Mouse (Mus musculus) CH12.LX (cell line): ENCODE results near the gene Tmem128. TPM values are rescaled to one million over a fixed set of nuclear protein-coding genes. Genes with fewer than 3 reads are reported as not detected.
A peak's percentile ranks its signal among the peaks of the same experiment; 100 is the strongest.

ENCODE experiments used
- DNase-seq: peaks from one replicate; pipeline ENCODE4 v3.0.0-alpha.2; 2013; ENCODE audit errors: extremely low read depth
- H3K27ac ChIP-seq: 2 replicates; pipeline ENCODE4 v1.5.1; 2012; ENCODE audit warnings: low read depth, mild to moderate bottlenecking, control low read depth, moderate library complexity; ENCODE audit not compliant: insufficient read depth
- H3K27me3 ChIP-seq: replicated peaks from 2 replicates; pipeline ENCODE3; 2012; ENCODE audit warnings: inconsistent platforms
- H3K36me3 ChIP-seq, 2 experiments: replicated peaks in 1 of 2; 2 replicates each; pipeline versions ENCODE3 to v1.6.1; 2012; ENCODE audit warnings: inconsistent platforms in 1 of 2, low read length in 1 of 2, mild to moderate bottlenecking in 1 of 2, mixed read lengths in 1 of 2, moderate library complexity in 1 of 2; ENCODE audit not compliant: control insufficient read depth in 1 of 2, insufficient read depth in 1 of 2
- H3K4me1 ChIP-seq, 2 experiments: 2 replicates each; pipeline ENCODE4 v1.6.1; 2012; ENCODE audit warnings: inconsistent platforms in 1 of 2, moderate library complexity in 1 of 2; ENCODE audit not compliant: insufficient read depth in 2 of 2, control insufficient read depth in 1 of 2
- H3K4me2 ChIP-seq: 2 replicates; pipeline ENCODE4 v1.6.1; 2012; ENCODE audit warnings: low read depth, mild to moderate bottlenecking, control low read depth; ENCODE audit not compliant: poor library complexity, insufficient read depth, severe bottlenecking
- H3K4me3 ChIP-seq, 3 experiments: fragments of 150-350 bp in 1 of 3; sonication (generic) in 1 of 3; replicated peaks in 1 of 3; 2 replicates each; pipeline versions ENCODE3 to v1.5.1; 2011 to 2012; ENCODE audit warnings: low read depth in 2 of 3, low read length in 2 of 3, mild to moderate bottlenecking in 2 of 3, moderate library complexity in 2 of 3, control low read depth in 1 of 3, improper control_type of control experiment in 1 of 3, inconsistent platforms in 1 of 3, mixed read lengths in 1 of 3; ENCODE audit not compliant: poor library complexity in 1 of 3
- H3K79me2 ChIP-seq: replicated peaks from 2 replicates; pipeline ENCODE4 v1.6.1; 2012; ENCODE audit warnings: mild to moderate bottlenecking, moderate library complexity; ENCODE audit not compliant: control insufficient read depth, poor library complexity, insufficient read depth, severe bottlenecking; ENCODE audit errors: extremely low read depth
- H3K9ac ChIP-seq: 2 replicates; pipeline ENCODE4 v1.6.1; 2012; ENCODE audit warnings: low read depth, mild to moderate bottlenecking, control low read depth, moderate library complexity; ENCODE audit not compliant: insufficient read depth
- H3K9me3 ChIP-seq: replicated peaks from 2 replicates; pipeline ENCODE3; 2012; ENCODE audit warnings: low read length, inconsistent platforms, mixed read lengths
- CHD1 ChIP-seq: IDR thresholded peaks from 2 replicates; pipeline ENCODE4 v1.6.1; 2012; ENCODE audit warnings: low read depth, low read length, improper control_type of control experiment, inconsistent platforms
- CTCF ChIP-seq, 2 experiments: IDR thresholded peaks in 1 of 2; conservative IDR thresholded peaks in 1 of 2; 2 replicates each; pipeline ENCODE4 v1.5.1; 2011 to 2012; ENCODE audit warnings: low read depth in 2 of 2, low read length in 2 of 2, improper control_type of control experiment in 1 of 2, inconsistent platforms in 1 of 2, mild to moderate bottlenecking in 1 of 2, moderate library complexity in 1 of 2
- E2F4 ChIP-seq: IDR thresholded peaks from 2 replicates; pipeline ENCODE4 v1.6.1; 2011; ENCODE audit warnings: low read depth, low read length, improper control_type of control experiment; ENCODE audit not compliant: insufficient replicate concordance
- ELF1 ChIP-seq: IDR thresholded peaks from 2 replicates; pipeline ENCODE4 v1.6.1; 2014; ENCODE audit warnings: low read depth, mild to moderate bottlenecking, inconsistent platforms, low read length, improper control_type of control experiment
- EP300 ChIP-seq: IDR thresholded peaks from 2 replicates; pipeline ENCODE4 v1.6.1; 2011; ENCODE audit warnings: low read length, improper control_type of control experiment
- GABPA ChIP-seq: IDR thresholded peaks from 2 replicates; pipeline ENCODE4 v1.6.1; 2012; ENCODE audit warnings: low read depth, low read length, improper control_type of control experiment, inconsistent platforms; ENCODE audit not compliant: insufficient replicate concordance
- HCFC1 ChIP-seq: IDR thresholded peaks from 2 replicates; pipeline ENCODE4 v1.6.1; 2012; ENCODE audit warnings: low read depth, mild to moderate bottlenecking, inconsistent platforms, low read length, improper control_type of control experiment
- IRF4 ChIP-seq: IDR thresholded peaks from 2 replicates; pipeline ENCODE4 v1.6.1; 2014; ENCODE audit warnings: low read depth, mild to moderate bottlenecking, inconsistent platforms, low read length, improper control_type of control experiment
- JUN ChIP-seq: IDR thresholded peaks from 2 replicates; pipeline ENCODE4 v1.6.1; 2011; ENCODE audit warnings: low read depth, mild to moderate bottlenecking, low read length, improper control_type of control experiment, moderate library complexity; ENCODE audit not compliant: insufficient read depth
- JUND ChIP-seq: conservative IDR thresholded peaks from 2 replicates; pipeline ENCODE4 v1.6.1; 2011; ENCODE audit warnings: low read depth, low read length, improper control_type of control experiment
- KAT2A ChIP-seq: IDR thresholded peaks from 2 replicates; pipeline ENCODE4 v1.6.1; 2012; ENCODE audit warnings: low read length, improper control_type of control experiment, inconsistent platforms; ENCODE audit not compliant: insufficient replicate concordance
- MAFK ChIP-seq: IDR thresholded peaks from 2 replicates; pipeline ENCODE4 v1.6.1; 2011; ENCODE audit warnings: low read length, improper control_type of control experiment; ENCODE audit not compliant: insufficient replicate concordance
- MAX ChIP-seq: IDR thresholded peaks from 2 replicates; pipeline ENCODE4 v1.6.1; 2011; ENCODE audit warnings: low read length, improper control_type of control experiment
- MAZ ChIP-seq: IDR thresholded peaks from 2 replicates; pipeline ENCODE4 v1.6.1; 2012; ENCODE audit warnings: low read depth, mild to moderate bottlenecking, inconsistent platforms, low read length, improper control_type of control experiment, moderate library complexity
- MEF2A ChIP-seq: IDR thresholded peaks from 2 replicates; pipeline ENCODE4 v1.6.1; 2014; ENCODE audit warnings: low read depth, mild to moderate bottlenecking, inconsistent platforms, low read length, improper control_type of control experiment, borderline replicate concordance
- MXI1 ChIP-seq: IDR thresholded peaks from 2 replicates; pipeline ENCODE4 v1.6.1; 2011; ENCODE audit warnings: mild to moderate bottlenecking, low read depth, low read length, improper control_type of control experiment
- MYC ChIP-seq: IDR thresholded peaks from 2 replicates; pipeline ENCODE4 v1.6.1; 2011; ENCODE audit warnings: low read depth, mild to moderate bottlenecking, improper control_type of control experiment, low read length
- NELFE ChIP-seq: IDR thresholded peaks from 2 replicates; pipeline ENCODE4 v1.6.1; 2011; ENCODE audit warnings: low read depth, low read length, improper control_type of control experiment
- NRF1 ChIP-seq: IDR thresholded peaks from 2 replicates; pipeline ENCODE4 v1.6.1; 2014; ENCODE audit warnings: low read depth, mild to moderate bottlenecking, inconsistent platforms, low read length, improper control_type of control experiment, moderate library complexity
- POLR2A ChIP-seq: IDR thresholded peaks from 2 replicates; pipeline ENCODE4 v1.6.1; 2011; ENCODE audit warnings: low read depth, mild to moderate bottlenecking, improper control_type of control experiment, low read length
- POLR2AphosphoS2 ChIP-seq: IDR thresholded peaks from 2 replicates; pipeline ENCODE4 v1.6.1; 2011; ENCODE audit warnings: low read depth, low read length, improper control_type of control experiment
- RAD21 ChIP-seq: IDR thresholded peaks from 2 replicates; pipeline ENCODE4 v1.6.1; 2011; ENCODE audit warnings: low read depth, mild to moderate bottlenecking, low read length, improper control_type of control experiment, moderate library complexity
- RCOR1 ChIP-seq: conservative IDR thresholded peaks from 2 replicates; pipeline ENCODE4 v1.6.1; 2012; ENCODE audit warnings: low read depth, mild to moderate bottlenecking, inconsistent platforms, low read length, improper control_type of control experiment
- SIN3A ChIP-seq: IDR thresholded peaks from 2 replicates; pipeline ENCODE4 v1.6.1; 2012; ENCODE audit warnings: low read length, improper control_type of control experiment, inconsistent platforms
- TCF12 ChIP-seq: IDR thresholded peaks from 2 replicates; pipeline ENCODE4 v1.6.1; 2014; ENCODE audit warnings: low read depth, mild to moderate bottlenecking, inconsistent platforms, low read length, improper control_type of control experiment
- UBTF ChIP-seq: IDR thresholded peaks from 2 replicates; pipeline ENCODE4 v1.6.1; 2012; ENCODE audit warnings: low read depth, mild to moderate bottlenecking, inconsistent platforms, low read length, improper control_type of control experiment, moderate library complexity
- USF1 ChIP-seq: IDR thresholded peaks from 2 replicates; pipeline ENCODE4 v1.6.1; 2014; ENCODE audit warnings: low read depth, mild to moderate bottlenecking, inconsistent platforms, low read length, improper control_type of control experiment
- USF2 ChIP-seq: conservative IDR thresholded peaks from 2 replicates; pipeline ENCODE4 v1.6.1; 2011; ENCODE audit warnings: low read depth, low read length, improper control_type of control experiment
- ZKSCAN1 ChIP-seq: IDR thresholded peaks from 2 replicates; pipeline ENCODE4 v1.6.1; 2012; ENCODE audit warnings: low read depth, inconsistent platforms, low read length, improper control_type of control experiment, borderline replicate concordance
- ZMIZ1 ChIP-seq: IDR thresholded peaks from 2 replicates; pipeline ENCODE4 v1.6.1; 2012; ENCODE audit warnings: low read depth, mild to moderate bottlenecking, inconsistent platforms, low read length, improper control_type of control experiment
- ZNF384 ChIP-seq: IDR thresholded peaks from 2 replicates; pipeline ENCODE4 v1.6.1; 2012; ENCODE audit warnings: low read depth, low read length, improper control_type of control experiment, inconsistent platforms
- dilution Hi-C: fragments of 300-500 bp; cut with MboI; formaldehyde crosslinking; loops from 2 replicates; pipeline ENCODE4 v1.14.3; 2020; ENCODE audit warnings: low sequenced_read_pairs; ENCODE audit not compliant: extremely low pct_unique_long_range_greater_than_20kb, extremely low pct_ligation_motif_present
- in situ Hi-C: fragments of 300-500 bp; cut with MboI; formaldehyde crosslinking; loops from 3 replicates; pipeline ENCODE4 v1.14.3; 2019; ENCODE audit warnings: low sequenced_read_pairs, low pct_ligation_motif_present, low pct_unique_long_range_greater_than_20kb, mixed read lengths
- polyA plus RNA-seq: library from polyadenylated mRNA; unstranded; fragments of >175 nt; gene quantifications from 2 replicates; pipeline ENCODE4 v1.2.1, GENCODE M21; 2012; ENCODE audit warnings: low read depth; ENCODE audit not compliant: insufficient read length
- total RNA-seq, 2 experiments: library from RNA; depleted of rRNA; stranded (reverse); fragments of 300-350 nt in 1 of 2; fragments of >200 nt in 1 of 2; gene quantifications; 2 replicates each; pipeline ENCODE4 v1.2.3; 2012 to 2014

The Tmem128 gene
- total and polyA plus RNA-seq, 3 experiments, result 43.5 to 113 (median 64.1) TPM

GRCm38 (mm10) chr5:38219771-38220307, 40.1 kb upstream of the Tmem128 start:
- in situ Hi-C loops, result no loop called here
- DNase-seq, result peak; percentile 30
- Histone ChIP-seq H3K79me2 (peaks cover 31% of the 10 kb centered on the region), H3K9ac (peak overlapping the region; percentile 84), H3K36me3 (peaks cover 21 to 58% of the 10 kb centered on the region in 2 experiments), H3K4me2 (peak overlapping the region; percentile 78), H3K4me3 (peak overlapping the region; percentile 90 to 94 (median 90)), H3K27ac (no peak overlapping the region; the same call in 1 of the 2 replicates), H3K4me1 (peaks cover 3 to 42% of the 10 kb centered on the region in 2 experiments), H3K9me3 (no peaks in the 10 kb centered on the region), H3K27me3 (no peaks in the 10 kb centered on the region)
- no peak for TF ChIP-seq UBTF
- dilution Hi-C loops, result no loop called here

GRCm38 (mm10) chr5:38220328-38220912, 39.6 kb upstream of the Tmem128 start, which contains the start of the genes Zbtb49 and Lyar:
Gene Zbtb49 (minus strand): TSS chr5:38220457.
Gene Lyar (plus strand): TSS chr5:38220470.
- no peaks in the 10 kb centered on the region for H3K27me3 ChIP-seq
- H3K9ac ChIP-seq, result peak within 1 kb of the TSS; percentile 84
- in situ Hi-C loops (no loop called here), dilution Hi-C loops (no loop called here)
- peaks cover 19 to 58% of the 10 kb centered on the region in 2 experiments for H3K36me3 ChIP-seq
- H3K4me2 ChIP-seq, result peak within 1 kb of the TSS; percentile 93
- no peak for TF ChIP-seq MAFK
- TF ChIP-seq ZMIZ1, result peak; percentile 85
- TF ChIP-seq USF2, result no peak
- no peak; the same call in 1 of the 2 replicates for TF ChIP-seq IRF4
- peak; percentile 61; the same call in 1 of the 2 replicates for TF ChIP-seq UBTF
- TF ChIP-seq ELF1, result peak; percentile 80
- TF ChIP-seq JUN, result no peak
- peak; percentile 89 for TF ChIP-seq HCFC1
- TF ChIP-seq MXI1, result peak; percentile 98
- no peak for TF ChIP-seq JUND
- peak; percentile 90 for TF ChIP-seq TCF12
- no peak for TF ChIP-seq E2F4
- no peak for TF ChIP-seq MAZ
- peak; percentile 14; the same call in 1 of the 2 replicates for TF ChIP-seq EP300
- no peak for TF ChIP-seq CHD1
- peak; percentile 91 for TF ChIP-seq NRF1
- peak; percentile 98 for TF ChIP-seq POLR2A
- TF ChIP-seq ZNF384, result no peak
- peak; percentile 93 for TF ChIP-seq NELFE
- TF ChIP-seq POLR2AphosphoS2, result 0 out of 2 replicates have a peak, but pooled peaks have one; percentile 72
- TF ChIP-seq KAT2A, result peak; percentile 79; the same call in 1 of the 2 replicates
- peak; percentile 95 for TF ChIP-seq SIN3A
- no peak for TF ChIP-seq RCOR1
- no peak; the same call in 1 of the 2 replicates for TF ChIP-seq GABPA
- no peak for TF ChIP-seq MEF2A
- no peak for TF ChIP-seq CTCF (conservative IDR thresholded peaks at IDR 0.05 in 1 of 2, IDR thresholded peaks at IDR 0.05 in 1 of 2; ENCODE audit: low read depth in 2 of 2, low read length in 2 of 2)
- no peak for TF ChIP-seq RAD21
- peak; percentile 94 for TF ChIP-seq MYC
- TF ChIP-seq USF1, result no peak
- TF ChIP-seq MAX, result peak; percentile 93
- TF ChIP-seq ZKSCAN1, result no peak
- H3K4me1 ChIP-seq, result peaks cover 3 to 42% of the 10 kb centered on the region in 2 experiments
- H3K9me3 ChIP-seq, result no peaks in the 10 kb centered on the region
- H3K4me3 ChIP-seq, result peak within 1 kb of the TSS; percentile 90 to 94 (median 90)
- peak; percentile 87 for DNase-seq
- H3K27ac ChIP-seq, result no peak within 1 kb of the TSS; the same call in 1 of the 2 replicates
- peaks cover 34% of the 10 kb centered on the region for H3K79me2 ChIP-seq
